Mouse (Mus musculus) bone marrow, adult 2 months (tissue): ENCODE data around the gene Spa17. TPM values are rescaled to one million over a fixed set of nuclear protein-coding genes. Genes with fewer than 3 reads are reported as not detected.

ENCODE experiments used
- H3K27ac ChIP-seq: fragments of 200-500 bp; 2 replicates; pipeline ENCODE4 v1.5.1; 2012; ENCODE audit warnings: low read depth, mild to moderate bottlenecking, control low read depth, inconsistent platforms, low read length; ENCODE audit not compliant: control insufficient read depth, poor library complexity, insufficient read depth
- H3K4me1 ChIP-seq: fragments of 200-500 bp; 2 replicates; pipeline ENCODE4 v1.6.1; 2011; ENCODE audit warnings: low read length; ENCODE audit not compliant: control insufficient read depth, insufficient read depth
- H3K4me3 ChIP-seq: fragments of 200-500 bp; replicated peaks from 2 replicates; pipeline ENCODE3; 2011; ENCODE audit warnings: mild to moderate bottlenecking, low read depth, low read length, control low read depth; ENCODE audit not compliant: control insufficient read depth
- CTCF ChIP-seq: fragments of 200-500 bp; IDR thresholded peaks from 2 replicates; pipeline ENCODE4 v1.5.1; 2011; ENCODE audit warnings: low read length, control low read depth; ENCODE audit not compliant: control insufficient read depth, insufficient read depth
- POLR2A ChIP-seq: fragments of 200-500 bp; IDR thresholded peaks from 2 replicates; pipeline ENCODE4 v1.6.1; 2011; ENCODE audit warnings: low read depth, mild to moderate bottlenecking, control low read depth, low read length, borderline replicate concordance; ENCODE audit not compliant: control insufficient read depth
- WGBS: fragments of 180-500 bp; shearing (Covaris S2); methylation state at CpG from one replicate; pipeline ENCODE4 v1.1.7; 2018; 5-methylcytosine and 5-hydroxymethylcytosine counted together
- polyA plus RNA-seq: library from polyadenylated mRNA; stranded (reverse); fragments of >200 nt; gene quantifications from 2 replicates; pipeline ENCODE4 v1.2.4, GENCODE M21; 2011; ENCODE audit warnings: low replicate concordance; ENCODE audit not compliant: missing spikeins, insufficient read depth, insufficient read length

The Spa17 gene
- polyA plus RNA-seq, 1 experiment, result 3.7 TPM

GRCm38 (mm10) chr9:37626103-37626567 is 12.6 kb upstream of the Spa17 start:
- no peak overlapping the region for H3K27ac ChIP-seq
- TF ChIP-seq POLR2A (no peak), CTCF (no peak)
- WGBS, result 75% methylated on average over 3 of the region's 3 CpGs
- no peak overlapping the region for H3K4me3 ChIP-seq
- H3K4me1 ChIP-seq, result no peaks in the 10 kb centered on the region

GRCm38 (mm10) chr9:37625641-37626040 is 12.1 kb upstream of the Spa17 start:
- WGBS, result 83% methylated on average over 7 of the region's 7 CpGs
- Histone ChIP-seq H3K4me1 (no peaks in the 10 kb centered on the region), H3K4me3 (no peak overlapping the region), H3K27ac (no peak overlapping the region)
- TF ChIP-seq POLR2A, result no peak
- TF ChIP-seq CTCF, result no peak

- no peak for TF ChIP-seq POLR2A
- Histone ChIP-seq H3K27ac (no peak overlapping the region), H3K4me3 (no peak overlapping the region), H3K4me1 (no peaks in the 10 kb centered on the region)
- WGBS, result 91% methylated on average over 3 of the region's 3 CpGs
These were observed 11.6 kb upstream of the Spa17 start for GRCm38 (mm10) chr9:37625129-37625528.

- TF ChIP-seq POLR2A, result no peak
- TF ChIP-seq CTCF, result no peak
- no peaks in the 10 kb centered on the region for H3K4me1 ChIP-seq
- no peak overlapping the region for H3K27ac ChIP-seq
- no peak overlapping the region for H3K4me3 ChIP-seq
- WGBS, result 68% methylated on average over 1 of the region's 1 CpGs
These were observed 11.0 kb upstream of the Spa17 start for GRCm38 (mm10) chr9:37624502-37624901.

- WGBS, result 82% methylated on average over 3 of the region's 3 CpGs
- no peak overlapping the region for H3K27ac ChIP-seq
- no peak for TF ChIP-seq POLR2A
- no peak for TF ChIP-seq CTCF
- H3K4me1 ChIP-seq, result no peaks in the 10 kb centered on the region
- H3K4me3 ChIP-seq, result no peak overlapping the region
These were observed 10.5 kb upstream of the Spa17 start for GRCm38 (mm10) chr9:37623981-37624380.

- WGBS, result 83% methylated on average over 6 of the region's 6 CpGs
- Histone ChIP-seq H3K4me1 (no peaks in the 10 kb centered on the region), H3K27ac (no peak overlapping the region), H3K4me3 (no peak overlapping the region)
- TF ChIP-seq CTCF, result no peak
- no peak for TF ChIP-seq POLR2A
These were observed 7.8 kb upstream of the Spa17 start for GRCm38 (mm10) chr9:37621290-37621689.

- no peak overlapping the region for H3K27ac ChIP-seq
- TF ChIP-seq POLR2A (no peak), CTCF (peak; percentile 52)
- WGBS, result 45% methylated on average over 2 of the region's 2 CpGs
- H3K4me3 ChIP-seq, result no peak overlapping the region
- no peaks in the 10 kb centered on the region; the same call in 1 of the 2 replicates for H3K4me1 ChIP-seq
These were observed 3.2 kb upstream of the Spa17 start for GRCm38 (mm10) chr9:37616770-37617169.

GRCm38 (mm10) chr9:37615220-37615619 is 1.7 kb upstream of the Spa17 start:
- TF ChIP-seq POLR2A (no peak), CTCF (no peak)
- WGBS, result 87% methylated on average over 5 of the region's 5 CpGs
- Histone ChIP-seq H3K27ac (no peak overlapping the region), H3K4me3 (no peak overlapping the region), H3K4me1 (no peaks in the 10 kb centered on the region; the same call in 1 of the 2 replicates)

- Histone ChIP-seq H3K27ac (no peak overlapping the region), H3K4me1 (no peaks in the 10 kb centered on the region; the same call in 1 of the 2 replicates), H3K4me3 (no peak overlapping the region)
- TF ChIP-seq CTCF, result no peak
- no peak for TF ChIP-seq POLR2A
These were observed 794 bp upstream of the Spa17 start for GRCm38 (mm10) chr9:37614316-37614715.
